Mouse (Mus musculus) stomach, embryonic 14.5 days (tissue): ENCODE results near the gene Hoxa2. TPM values are rescaled to one million over a fixed set of nuclear protein-coding genes. Genes with fewer than 3 reads are reported as not detected.

Experiments
- ATAC-seq: fragments of 200-750 bp; cut with Nextera tagmentation; 2 replicates; pipeline ENCODE4 v1.8.0; 2017; ENCODE audit warnings: low read depth, moderate TSS enrichment; ENCODE audit not compliant: insufficient number of reproducible peaks, insufficient read depth, low FRiP score
- H3K27ac ChIP-seq: fragments of 300-500 bp; sonication (generic); 2 replicates; pipeline ENCODE4 v1.5.1; 2014; ENCODE audit warnings: mild to moderate bottlenecking, low read length, moderate library complexity, mixed read lengths
- H3K27me3 ChIP-seq: fragments of 300-500 bp; sonication (generic); 2 replicates; pipeline ENCODE4 v1.6.1; 2014; ENCODE audit warnings: low read length, control low read depth, mixed read lengths; ENCODE audit not compliant: control insufficient read depth, insufficient read depth
- H3K36me3 ChIP-seq: fragments of 300-500 bp; sonication (generic); 2 replicates; pipeline ENCODE4 v1.6.1; 2014; ENCODE audit warnings: mild to moderate bottlenecking, control low read depth, low read length, moderate library complexity, mixed read lengths; ENCODE audit not compliant: control insufficient read depth, insufficient read depth
- H3K4me1 ChIP-seq: fragments of 300-500 bp; sonication (generic); 2 replicates; pipeline ENCODE4 v1.6.1; 2014; ENCODE audit warnings: low read length, control low read depth, mixed read lengths; ENCODE audit not compliant: control insufficient read depth, insufficient read depth
- H3K4me2 ChIP-seq: fragments of 300-500 bp; sonication (generic); replicated peaks from 2 replicates; pipeline ENCODE4 v1.6.1; 2014; ENCODE audit warnings: low read depth, low read length, control low read depth
- H3K4me3 ChIP-seq: fragments of 300-500 bp; sonication (generic); 2 replicates; pipeline ENCODE4 v1.5.1; 2014; ENCODE audit warnings: low read depth, low read length, control low read depth
- H3K9ac ChIP-seq: fragments of 300-500 bp; sonication (generic); replicated peaks from 2 replicates; pipeline ENCODE4 v1.6.1; 2014; ENCODE audit warnings: low read depth, mild to moderate bottlenecking, control low read depth, low read length, moderate library complexity, mixed read lengths
- H3K9me3 ChIP-seq: fragments of 300-500 bp; sonication (generic); 2 replicates; pipeline ENCODE4 v1.6.1; 2016; ENCODE audit warnings: low read depth, low read length, control low read depth; ENCODE audit not compliant: control insufficient read depth
- WGBS: fragments of 180-500 bp; shearing (Covaris S2); extraction: QIAGEN DNeasy Blood & Tissue Kit; methylation state at CpG from one replicate; pipeline ENCODE4 v1.1.7; 2014; 5-methylcytosine and 5-hydroxymethylcytosine counted together
- polyA plus RNA-seq: library from polyadenylated mRNA; unstranded; fragments of >200 nt; fragmentation: Nextera tagmentation; extraction: Ambion mirVana; gene quantifications from 2 replicates; pipeline ENCODE4 v1.2.1, GENCODE M21; 2014

Gene Hoxa2
- polyA plus RNA-seq, 1 experiment from 2014 or later, result 17.4 TPM

- WGBS, result 13% methylated on average over 18 of the region's 18 CpGs
- peaks cover 3% of the 10 kb centered on the region; the same call in 1 of the 2 replicates for H3K4me1 ChIP-seq
- H3K9ac ChIP-seq, result peak overlapping the region; percentile 18
- peak overlapping the region; percentile 47 for H3K4me3 ChIP-seq
- H3K27ac ChIP-seq, result peak overlapping the region; percentile 71; the same call in 1 of the 2 replicates
- no peaks in the 10 kb centered on the region for H3K36me3 ChIP-seq
- H3K4me2 ChIP-seq, result peak overlapping the region; percentile 78
- peaks cover 20% of the 10 kb centered on the region for H3K27me3 ChIP-seq
- no peak for ATAC-seq
- no peaks in the 10 kb centered on the region for H3K9me3 ChIP-seq
These were observed 44.4 kb upstream of the Hoxa2 start for GRCm38 (mm10) chr6:52208868-52209684.

GRCm38 (mm10) chr6:52208072-52208867 is 43.6 kb upstream of the Hoxa2 start, which contains the start of gene Hoxa6:
Hoxa6 (minus strand) TSS chr6:52208722.
- peaks cover 3% of the 10 kb centered on the region; the same call in 1 of the 2 replicates for H3K4me1 ChIP-seq
- H3K4me3 ChIP-seq, result peak within 1 kb of the TSS; percentile 90
- peak within 1 kb of the TSS; percentile 81 for H3K27ac ChIP-seq
- H3K9ac ChIP-seq, result peak within 1 kb of the TSS; percentile 18
- ATAC-seq, result no peak
- H3K4me2 ChIP-seq, result peak within 1 kb of the TSS; percentile 78
- no peaks in the 10 kb centered on the region for H3K9me3 ChIP-seq
- H3K27me3 ChIP-seq, result peaks cover 19% of the 10 kb centered on the region
- no peaks in the 10 kb centered on the region for H3K36me3 ChIP-seq
- 4% methylated on average over 47 of the region's 47 CpGs for WGBS

- Histone ChIP-seq H3K27ac (peak overlapping the region; percentile 81), H3K4me2 (peak overlapping the region; percentile 78), H3K9ac (peak overlapping the region; percentile 37), H3K36me3 (no peaks in the 10 kb centered on the region), H3K4me1 (peaks cover 3% of the 10 kb centered on the region; the same call in 1 of the 2 replicates), H3K27me3 (peaks cover 18% of the 10 kb centered on the region), H3K4me3 (peak overlapping the region; percentile 90; the same call in 1 of the 2 replicates), H3K9me3 (no peaks in the 10 kb centered on the region)
- ATAC-seq, result no peak
These were observed 43.0 kb upstream of the Hoxa2 start for GRCm38 (mm10) chr6:52207684-52207976.

GRCm38 (mm10) chr6:52206882-52207683 is 42.5 kb upstream of the Hoxa2 start:
- H3K36me3 ChIP-seq, result peaks cover 5% of the 10 kb centered on the region; the same call in 1 of the 2 replicates
- no peaks in the 10 kb centered on the region for H3K9me3 ChIP-seq
- peak overlapping the region; percentile 78 for H3K4me2 ChIP-seq
- WGBS, result 15% methylated on average over 4 of the region's 4 CpGs
- H3K27ac ChIP-seq, result peak overlapping the region; percentile 81
- no peak for ATAC-seq
- H3K4me3 ChIP-seq, result peak overlapping the region; percentile 90
- H3K4me1 ChIP-seq, result peaks cover 3% of the 10 kb centered on the region; the same call in 1 of the 2 replicates
- H3K9ac ChIP-seq, result peak overlapping the region; percentile 52
- peaks cover 15% of the 10 kb centered on the region for H3K27me3 ChIP-seq

GRCm38 (mm10) chr6:52205638-52206621 is 41.3 kb upstream of the Hoxa2 start:
- peak overlapping the region; percentile 78 for H3K4me2 ChIP-seq
- H3K9ac ChIP-seq, result peak overlapping the region; percentile 52
- H3K27me3 ChIP-seq, result peaks cover 8% of the 10 kb centered on the region; the same call in 1 of the 2 replicates
- no peak for ATAC-seq
- no peaks in the 10 kb centered on the region for H3K9me3 ChIP-seq
- peak overlapping the region; percentile 81 for H3K27ac ChIP-seq
- H3K4me3 ChIP-seq, result peak overlapping the region; percentile 90
- peaks cover 5% of the 10 kb centered on the region; the same call in 1 of the 2 replicates for H3K36me3 ChIP-seq
- WGBS, result 8% methylated on average over 55 of the region's 55 CpGs
- peaks cover 3% of the 10 kb centered on the region; the same call in 1 of the 2 replicates for H3K4me1 ChIP-seq

GRCm38 (mm10) chr6:52205221-52205620 is 40.6 kb upstream of the Hoxa2 start:
- ATAC-seq, result no peak
- WGBS, result 10% methylated on average over 14 of the region's 14 CpGs
- H3K36me3 ChIP-seq, result peaks cover 5% of the 10 kb centered on the region; the same call in 1 of the 2 replicates
- no peaks in the 10 kb centered on the region for H3K9me3 ChIP-seq
- H3K4me3 ChIP-seq, result peak overlapping the region; percentile 90
- 0 out of 2 replicates have a peak, but pooled peaks cover 6% of the 10 kb centered on the region for H3K27me3 ChIP-seq
- H3K9ac ChIP-seq, result peak overlapping the region; percentile 52
- H3K27ac ChIP-seq, result peak overlapping the region; percentile 81
- peaks cover 3% of the 10 kb centered on the region; the same call in 1 of the 2 replicates for H3K4me1 ChIP-seq
- peak overlapping the region; percentile 78 for H3K4me2 ChIP-seq

- Histone ChIP-seq H3K4me2 (peak within 1 kb of the TSS; percentile 78), H3K27ac (peak within 1 kb of the TSS; percentile 87), H3K9me3 (no peaks in the 10 kb centered on the region), H3K4me1 (peaks cover 5% of the 10 kb centered on the region; the same call in 1 of the 2 replicates), H3K36me3 (peaks cover 5% of the 10 kb centered on the region; the same call in 1 of the 2 replicates), H3K4me3 (peak within 1 kb of the TSS; percentile 90), H3K9ac (peak within 1 kb of the TSS; percentile 96), H3K27me3 (0 out of 2 replicates have a peak, but pooled peaks cover 3% of the 10 kb centered on the region)
- peak; percentile 71; the same call in 1 of the 2 replicates for ATAC-seq
- under 1% methylated on average over 57 of the region's 65 CpGs for WGBS
These were observed 39.6 kb upstream of the Hoxa2 start, which contains the start of gene Hoxa5 for GRCm38 (mm10) chr6:52204050-52204752. Hoxa5 (minus strand) TSS chr6:52204587.
